Comparison of ENCODE assay signal across 9 mouse cellular contexts in genomic region chr16:32607562-32608343, GRCm38 (mm10). TPM values are rescaled to one million over a fixed set of nuclear protein-coding genes. Genes with fewer than 3 reads are reported as not detected.
DNase-seq lines count a peak whose midpoint lies in the region; ATAC-seq and TF ChIP-seq lines count a peak whose summit lies in the region.
"Had no signal": no experiment of that assay in that cellular context is flagged by ENCODE, and none has a peak within 500 bp of the region (broad histone marks: within the 10 kb centered on the region; RNA-seq: fewer than 3 reads in every experiment).

No protein-coding gene starts in this region.

- no peak overlapping the region for H3K9ac ChIP-seq in heart, embryonic 12.5 days
- peak overlapping the region; percentile 43; the same call in 1 of the 2 replicates for H3K9ac ChIP-seq in ES-E14 (ENCODE audit: insufficient read depth, low read depth, low read length, poor library complexity, severe bottlenecking)
- no peak overlapping the region for H3K9ac ChIP-seq in hindbrain, embryonic 13.5 days

- peaks cover 6% of the 10 kb centered on the region for H3K4me1 ChIP-seq in heart, embryonic 12.5 days (replicated peaks)
- H3K4me1 ChIP-seq in ES-E14 (ENCODE audit: control insufficient read depth in 2 of 2, insufficient read depth in 2 of 2, low read length in 2 of 2, poor library complexity in 1 of 2): peaks cover 6 to 11% of the 10 kb centered on the region in 2 experiments; a peak in 2 of 4 replicates
- H3K4me1 ChIP-seq in hindbrain, embryonic 13.5 days (replicated peaks): peaks cover 15% of the 10 kb centered on the region

- H3K9me3 ChIP-seq in heart, embryonic 12.5 days (replicated peaks): no peaks in the 10 kb centered on the region
- H3K9me3 ChIP-seq in ES-E14 (ENCODE audit: control insufficient read depth, insufficient read depth, low read depth, low read length): no peaks in the 10 kb centered on the region
- H3K9me3 ChIP-seq in hindbrain, embryonic 13.5 days: no peaks in the 10 kb centered on the region
- H3K9me3 ChIP-seq: G1E had no signal

- no peaks in the 10 kb centered on the region for H3K36me3 ChIP-seq in heart, embryonic 12.5 days
- no peaks in the 10 kb centered on the region for H3K36me3 ChIP-seq in ES-E14 (ENCODE audit: control insufficient read depth, insufficient read depth, low read length, poor library complexity, severe bottlenecking)
- H3K36me3 ChIP-seq in hindbrain, embryonic 13.5 days: no peaks in the 10 kb centered on the region

- no peak overlapping the region for H3K4me2 ChIP-seq in heart, embryonic 12.5 days
- peak overlapping the region; percentile 66 for H3K4me2 ChIP-seq in hindbrain, embryonic 13.5 days

- H3K27me3 ChIP-seq in heart, embryonic 12.5 days (replicated peaks): no peaks in the 10 kb centered on the region
- no peaks in the 10 kb centered on the region for H3K27me3 ChIP-seq in hindbrain, embryonic 13.5 days

- no peak overlapping the region for H3K4me3 ChIP-seq in heart, embryonic 12.5 days
- peak overlapping the region in 1 of 2 experiments; percentile 32; a peak in 1 of 4 replicates for H3K4me3 ChIP-seq in ES-E14 (ENCODE audit: insufficient read depth in 1 of 2, low read depth in 1 of 2, low read length in 2 of 2, poor library complexity in 1 of 2, severe bottlenecking in 1 of 2)
- peak overlapping the region; percentile 81 for H3K4me3 ChIP-seq in hindbrain, embryonic 13.5 days

- 31% methylated on average over 7 of the region's 7 CpGs for WGBS in heart, embryonic 12.5 days
- WGBS in hindbrain, embryonic 13.5 days: 57% methylated on average over 7 of the region's 7 CpGs

- in situ Hi-C loops in ES-E14 (cut with MboI; ENCODE audit: low sequenced_read_pairs in 2 of 2, unreplicated experiment in 2 of 2): loop anchor here in 1 of 2 experiments (10.0 kb wide), 1 partner anchor 93 kb away; no protein-coding TSS in a partner anchor

- ATAC-seq in heart, embryonic 12.5 days (ENCODE audit: insufficient number of reproducible peaks, low FRiP score): no peak
- no peak for ATAC-seq in hindbrain, embryonic 13.5 days (ENCODE audit: low FRiP score)

- DNase-seq in heart, postnatal 4 days: no peak
- no peak for DNase-seq in ES-E14 (ENCODE audit: low read depth, low spot score)
- DNase-seq in mesoderm, embryonic 11.5 days (ENCODE audit: low read depth, low spot score): peak; percentile 22
- DNase-seq in frontal cortex, postnatal 10 days (ENCODE audit: low spot score in 2 of 2): no peak
- DNase-seq in urinary bladder, postnatal 4 days (ENCODE audit: low spot score in 2 of 2): no peak
- no peak for DNase-seq in cerebellum, postnatal 36 days

- peak overlapping the region; percentile 99; the same call in 1 of the 2 replicates for H3K27ac ChIP-seq in heart, embryonic 12.5 days (ENCODE audit: poor library complexity, severe bottlenecking)
- H3K27ac ChIP-seq in ES-E14 (ENCODE audit: insufficient read depth, low read depth, low read length, poor library complexity, severe bottlenecking): peak overlapping the region; percentile 69; the same call in 1 of the 2 replicates
- H3K27ac ChIP-seq in hindbrain, embryonic 13.5 days: no peak overlapping the region

TF ChIP-seq in ES-E14, 5 proteins besides CTCF, POLR2A, EP300 and RAD21:
- no peak for TF ChIP-seq HCFC1 (IDR thresholded peaks at IDR 0.05; ENCODE audit: borderline replicate concordance, insufficient read depth, low read length)
- TF ChIP-seq ZNF384 (IDR thresholded peaks at IDR 0.05; ENCODE audit: low read depth, low read length): no peak; the same call in 1 of the 2 replicates
- TF ChIP-seq CHD2 (IDR thresholded peaks at IDR 0.05; ENCODE audit: low read depth, low read length): no peak
- TF ChIP-seq MAFK (IDR thresholded peaks at IDR 0.05; ENCODE audit: insufficient read depth, low read depth, low read length): no peak
- TF ChIP-seq ZC3H11A (IDR thresholded peaks at IDR 0.05; ENCODE audit: borderline replicate concordance, low read depth, low read length): no peak

RNA-seq across cellular contexts. Expression of gene Tfrc, which starts 1.0 kb away (rescaled TPM):
- polyA plus RNA-seq in heart, embryonic 12.5 days (2016; fragmentation: Nextera tagmentation; extraction: Ambion mirVana): 52.5 and 58.2 TPM in 2 replicates
- total RNA-seq in heart, postnatal 4 days (2021): 100 to 1,000 TPM; 139 to 148 TPM
- total RNA-seq in ES-E14 (2012; rRNA removed): 334 and 403 TPM in 2 replicates
- polyA plus RNA-seq in hindbrain, embryonic 13.5 days (2015; fragmentation: Nextera tagmentation; extraction: Ambion mirVana): 32.6 and 44.3 TPM in 2 replicates

RNA-seq across cellular contexts. Expression of gene Tnk2, which starts 35.9 kb away (rescaled TPM):
- polyA plus RNA-seq in heart, embryonic 12.5 days (2016; fragmentation: Nextera tagmentation; extraction: Ambion mirVana): 6.7 and 8.4 TPM in 2 replicates
- 10 to 100 TPM; 38.4 to 49.9 TPM for total RNA-seq in heart, postnatal 4 days (2021)
- 47.1 and 63.7 TPM in 2 replicates for total RNA-seq in ES-E14 (2012; rRNA removed)
- polyA plus RNA-seq in hindbrain, embryonic 13.5 days (2015; fragmentation: Nextera tagmentation; extraction: Ambion mirVana): 18.0 and 19.1 TPM in 2 replicates
